Mouse (Mus musculus) stomach, postnatal 0 days (tissue): ENCODE measurements at regions not wholly inside any gene's neighbourhood (a gene's known extent, or its start where the extent isn't known, plus 50 kb on each side); places are given as distances from the start of the nearest gene placed in this dataset.

Experiments used
- CTCF ChIP-seq: IDR thresholded peaks from 2 replicates; pipeline ENCODE4 v1.5.1; 2016; ENCODE audit warnings: antibody characterized with exemption, low read depth, mild to moderate bottlenecking, moderate library complexity
- EP300 ChIP-seq: optimal IDR thresholded peaks from 2 replicates; pipeline ENCODE3; 2016; ENCODE audit warnings: antibody characterized with exemption

- TF ChIP-seq EP300 (no peak), CTCF (no peak)
Measured at GRCm38 (mm10) chr2:133341352-133341751, 210.6 kb upstream of the Bmp2 start.
